Mouse (Mus musculus) forebrain, embryonic 11.5 days (tissue): ENCODE results near the gene Tmem132d. TPM values are rescaled to one million over a fixed set of nuclear protein-coding genes. Genes with fewer than 3 reads are reported as not detected.

Experiments used
- ATAC-seq: fragments of 200-750 bp; cut with Nextera tagmentation; replicated peaks from 2 replicates; pipeline ENCODE4 v1.8.0; 2017; ENCODE audit warnings: moderate TSS enrichment; ENCODE audit not compliant: low FRiP score
- DNase-seq: peaks from one replicate; pipeline ENCODE4 v3.0.0-alpha.2; 2017; ENCODE audit warnings: low spot score
- H3K27ac ChIP-seq: fragments of 300-500 bp; sonication (generic); 2 replicates; pipeline ENCODE4 v1.5.1; 2014; ENCODE audit warnings: low read depth, low read length
- H3K27me3 ChIP-seq: fragments of 300-500 bp; sonication (generic); 2 replicates; pipeline ENCODE4 v1.6.1; 2014; ENCODE audit warnings: mild to moderate bottlenecking, low read length, mixed read lengths; ENCODE audit not compliant: control insufficient read depth, insufficient read depth
- H3K36me3 ChIP-seq: fragments of 300-500 bp; sonication (generic); 2 replicates; pipeline ENCODE4 v1.6.1; 2014; ENCODE audit warnings: mild to moderate bottlenecking, low read length, moderate library complexity, mixed read lengths; ENCODE audit not compliant: control insufficient read depth, insufficient read depth
- H3K4me1 ChIP-seq: fragments of 300-500 bp; sonication (generic); replicated peaks from 2 replicates; pipeline ENCODE4 v1.6.1; 2014; ENCODE audit warnings: low read length, mixed read lengths; ENCODE audit not compliant: control insufficient read depth, insufficient read depth
- H3K4me2 ChIP-seq: fragments of 300-500 bp; sonication (generic); 2 replicates; pipeline ENCODE4 v1.6.1; 2014; ENCODE audit warnings: low read depth, mild to moderate bottlenecking, low read length, moderate library complexity, mixed read lengths; ENCODE audit not compliant: severe bottlenecking
- H3K4me3 ChIP-seq: fragments of 300-500 bp; sonication (generic); 2 replicates; pipeline ENCODE4 v1.5.1; 2014; ENCODE audit warnings: low read depth, low read length
- H3K9ac ChIP-seq: fragments of 300-500 bp; sonication (generic); 2 replicates; pipeline ENCODE4 v1.6.1; 2014; ENCODE audit warnings: low read length
- H3K9me3 ChIP-seq: fragments of 300-500 bp; sonication (generic); 2 replicates; pipeline ENCODE4 v1.6.1; 2016; ENCODE audit warnings: low read length, mixed read lengths; ENCODE audit not compliant: control insufficient read depth
- WGBS: fragments of 180-500 bp; shearing (Covaris S2); extraction: QIAGEN DNeasy Blood & Tissue Kit; methylation state at CpG from one replicate; pipeline ENCODE4 v1.1.7; 2014; 5-methylcytosine and 5-hydroxymethylcytosine counted together
- polyA plus RNA-seq: library from polyadenylated mRNA; unstranded; fragments of >200 nt; fragmentation: Nextera tagmentation; extraction: Ambion mirVana; gene quantifications from 2 replicates; pipeline ENCODE4 v1.2.1, GENCODE M21; 2014

Gene Tmem132d
- polyA plus RNA-seq, 1 experiment from 2014 or later: 0.56 TPM

DNA sequence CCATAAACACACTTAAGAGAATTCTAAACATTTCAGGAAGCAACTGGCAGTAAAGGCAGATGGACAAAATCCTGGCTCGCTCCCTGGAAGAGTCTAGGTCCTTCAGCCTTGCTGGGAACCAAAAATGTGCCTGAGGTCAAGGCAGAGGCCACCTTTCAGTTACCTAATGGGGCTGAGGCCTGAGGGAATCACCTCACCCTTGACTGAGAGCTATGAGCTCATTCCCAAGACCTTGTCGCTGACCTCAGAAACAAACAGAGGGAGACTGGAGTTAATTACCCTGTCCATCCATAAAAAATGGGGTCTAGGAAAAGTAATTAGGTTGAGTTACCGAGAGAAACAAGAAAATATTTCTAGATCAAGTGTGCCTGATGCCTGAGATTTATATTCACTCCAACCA, 521.3 kb downstream of the Tmem132d start:
- H3K27ac ChIP-seq: no peak overlapping the region
- 74% methylated on average over 3 of the region's 3 CpGs for WGBS
- no peak for ATAC-seq
- no peaks in the 10 kb centered on the region for H3K27me3 ChIP-seq
- no peaks in the 10 kb centered on the region for H3K36me3 ChIP-seq
- no peak overlapping the region for H3K4me2 ChIP-seq
- no peak overlapping the region for H3K4me3 ChIP-seq
- H3K4me1 ChIP-seq: no peaks in the 10 kb centered on the region
- no peaks in the 10 kb centered on the region for H3K9me3 ChIP-seq
- no peak for DNase-seq
- no peak overlapping the region for H3K9ac ChIP-seq

DNA sequence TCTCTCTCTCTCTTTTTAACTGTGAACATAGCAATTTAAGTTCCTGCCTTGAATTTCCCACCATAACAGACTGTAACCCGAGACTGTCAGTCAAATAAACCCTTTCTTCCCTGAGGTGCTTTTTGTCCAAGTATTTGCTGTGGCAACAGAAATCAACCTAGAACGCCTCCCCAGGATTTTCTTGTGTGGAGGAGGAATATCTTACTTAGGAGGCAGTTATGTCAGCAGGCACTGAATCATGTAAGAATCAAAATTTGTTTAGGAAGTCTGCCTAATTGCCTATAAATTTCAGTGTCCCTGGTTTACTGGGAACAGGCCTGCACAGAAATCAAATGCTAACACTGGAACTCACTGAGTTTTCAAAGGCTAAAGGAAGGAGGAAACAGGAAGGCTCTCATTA, 522.5 kb downstream of the Tmem132d start:
- DNase-seq (no peak), ATAC-seq (no peak)
- Histone ChIP-seq H3K4me3 (no peak overlapping the region), H3K27me3 (no peaks in the 10 kb centered on the region), H3K4me1 (no peaks in the 10 kb centered on the region), H3K9me3 (no peaks in the 10 kb centered on the region), H3K9ac (no peak overlapping the region), H3K36me3 (no peaks in the 10 kb centered on the region), H3K27ac (no peak overlapping the region), H3K4me2 (no peak overlapping the region)
- WGBS: 64% methylated on average over 2 of the region's 2 CpGs

DNA sequence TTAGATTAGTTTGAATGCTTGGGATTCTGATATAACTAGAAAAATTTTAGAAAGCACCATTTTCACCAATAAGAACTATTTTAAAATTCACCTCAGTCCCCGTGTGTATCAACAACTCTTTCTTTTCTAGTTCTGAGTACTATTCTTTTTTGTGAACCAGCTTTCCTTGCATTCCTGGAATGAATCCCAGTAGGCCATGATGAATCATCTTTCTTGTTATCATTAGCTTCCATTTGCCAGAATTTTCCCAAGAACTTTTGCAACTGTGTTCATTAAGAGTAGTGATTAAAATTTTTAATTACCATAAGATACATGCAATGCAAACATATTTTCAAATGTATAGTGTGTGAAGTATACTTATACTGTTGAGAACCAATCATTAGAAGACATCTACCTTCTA, 537.7 kb downstream of the Tmem132d start:
- H3K4me2 ChIP-seq: no peak overlapping the region
- ATAC-seq (no peak), DNase-seq (no peak)
- no peaks in the 10 kb centered on the region for H3K27me3 ChIP-seq
- no peak overlapping the region for H3K9ac ChIP-seq
- H3K36me3 ChIP-seq: no peaks in the 10 kb centered on the region
- no peak overlapping the region for H3K27ac ChIP-seq
- no peaks in the 10 kb centered on the region for H3K9me3 ChIP-seq
- H3K4me1 ChIP-seq: no peaks in the 10 kb centered on the region
- H3K4me3 ChIP-seq: no peak overlapping the region
- 87% methylated on average over 1 of the region's 1 CpGs for WGBS

DNA sequence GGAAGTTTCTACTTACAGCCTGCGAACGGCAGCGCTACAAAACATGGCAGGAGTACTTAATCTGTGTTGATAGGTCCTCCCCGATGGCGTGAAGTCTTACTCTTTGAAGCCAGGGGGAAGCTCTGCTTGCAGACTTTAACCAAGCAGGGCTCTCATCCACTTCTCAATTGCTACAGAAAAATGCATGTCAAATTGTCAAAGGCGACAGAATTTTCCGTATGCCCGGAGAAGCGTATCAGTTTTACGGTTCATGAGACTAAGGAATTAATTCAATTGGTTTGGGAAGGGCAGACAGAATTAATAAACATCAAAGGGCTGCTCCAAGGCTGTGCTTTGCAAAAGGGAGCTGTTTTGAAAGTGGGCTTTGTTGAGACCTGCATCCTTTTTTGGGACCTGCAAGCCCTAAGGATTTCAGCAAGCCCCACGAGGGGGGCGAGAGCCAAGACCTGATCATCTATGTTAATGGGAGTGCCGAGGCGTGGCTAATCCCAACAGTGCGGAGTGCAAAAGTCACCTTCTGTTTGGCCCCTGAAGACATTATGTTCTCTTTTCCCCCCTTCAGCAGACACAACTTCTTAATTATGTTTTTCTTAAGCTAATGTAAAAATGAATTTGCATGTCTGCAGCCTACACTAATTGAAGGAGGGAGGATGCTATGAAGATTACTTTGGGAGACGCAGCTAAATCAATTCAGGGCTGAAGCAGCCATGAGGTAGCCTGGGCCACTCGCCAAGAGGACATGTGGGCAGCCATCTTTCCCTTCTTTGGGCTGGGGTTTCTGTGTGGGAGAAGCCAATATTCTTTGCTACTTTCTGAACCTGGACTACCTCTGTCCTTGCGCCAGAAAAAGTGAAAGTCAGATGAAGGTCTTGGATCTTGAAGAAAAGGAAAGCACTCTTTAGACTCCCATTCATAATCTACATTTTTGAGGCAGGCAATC, 547.0 kb downstream of the Tmem132d start:
- no peak for ATAC-seq
- H3K4me3 ChIP-seq: no peak overlapping the region
- no peak for DNase-seq
- no peak overlapping the region for H3K9ac ChIP-seq
- no peaks in the 10 kb centered on the region for H3K36me3 ChIP-seq
- no peak overlapping the region for H3K27ac ChIP-seq
- WGBS: 62% methylated on average over 18 of the region's 18 CpGs
- no peaks in the 10 kb centered on the region for H3K4me1 ChIP-seq
- H3K9me3 ChIP-seq: no peaks in the 10 kb centered on the region; the same call in 1 of the 2 replicates
- H3K27me3 ChIP-seq: no peaks in the 10 kb centered on the region
- no peak overlapping the region for H3K4me2 ChIP-seq

DNA sequence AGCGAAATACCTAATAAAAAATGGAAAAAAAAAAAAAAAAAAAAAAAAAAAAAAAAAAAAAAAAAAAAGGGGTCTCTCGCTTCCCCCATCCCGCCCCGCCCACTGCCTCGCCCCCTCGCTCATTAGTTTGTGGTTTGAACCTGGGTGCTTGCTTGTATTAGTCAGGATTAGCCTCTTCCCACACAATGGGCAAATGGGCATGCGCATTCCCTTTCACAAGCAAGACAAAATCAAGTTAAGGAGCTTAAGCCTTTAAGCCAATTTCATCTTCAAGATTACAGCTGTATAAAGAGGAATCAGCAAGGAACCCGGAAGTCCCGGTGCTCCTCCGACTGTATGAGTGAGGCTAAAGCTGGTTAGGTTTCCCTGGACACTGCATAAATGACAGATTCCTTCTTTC, 549.9 kb downstream of the Tmem132d start:
- DNase-seq (peak; percentile 53), ATAC-seq (no peak)
- no peaks in the 10 kb centered on the region for H3K36me3 ChIP-seq
- 32% methylated on average over 9 of the region's 10 CpGs for WGBS
- H3K9me3 ChIP-seq: no peaks in the 10 kb centered on the region; the same call in 1 of the 2 replicates
- no peak overlapping the region for H3K9ac ChIP-seq
- no peak overlapping the region for H3K4me2 ChIP-seq
- no peak overlapping the region for H3K27ac ChIP-seq
- no peaks in the 10 kb centered on the region for H3K27me3 ChIP-seq
- no peak overlapping the region for H3K4me3 ChIP-seq
- H3K4me1 ChIP-seq: no peaks in the 10 kb centered on the region

DNA sequence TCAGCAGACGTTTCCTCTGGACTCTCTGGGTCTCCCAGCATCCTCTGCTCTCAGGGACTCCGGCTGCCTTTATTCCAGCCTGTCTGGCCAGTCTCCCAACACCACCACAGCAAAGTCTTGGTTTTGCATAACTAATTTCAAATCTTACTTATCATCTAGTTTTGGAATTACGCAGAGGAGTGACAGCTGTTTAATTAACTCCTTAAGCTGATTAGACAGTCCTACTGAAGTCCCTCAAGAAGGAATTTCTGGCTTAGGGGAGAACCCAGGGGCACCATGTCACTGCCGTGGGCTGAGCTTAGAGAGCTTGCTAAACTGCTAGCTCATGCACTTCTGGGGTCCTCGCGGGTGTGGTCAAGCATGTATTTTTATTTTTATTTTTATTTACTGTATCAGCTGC, 558.4 kb downstream of the Tmem132d start:
- H3K4me3 ChIP-seq: no peak overlapping the region
- H3K36me3 ChIP-seq: no peaks in the 10 kb centered on the region
- ATAC-seq: no peak
- H3K9ac ChIP-seq: no peak overlapping the region
- 82% methylated on average over 6 of the region's 6 CpGs for WGBS
- H3K27ac ChIP-seq: no peak overlapping the region
- no peaks in the 10 kb centered on the region for H3K4me1 ChIP-seq
- no peaks in the 10 kb centered on the region for H3K27me3 ChIP-seq
- no peak overlapping the region for H3K4me2 ChIP-seq
- no peak for DNase-seq
- H3K9me3 ChIP-seq: no peaks in the 10 kb centered on the region

DNA sequence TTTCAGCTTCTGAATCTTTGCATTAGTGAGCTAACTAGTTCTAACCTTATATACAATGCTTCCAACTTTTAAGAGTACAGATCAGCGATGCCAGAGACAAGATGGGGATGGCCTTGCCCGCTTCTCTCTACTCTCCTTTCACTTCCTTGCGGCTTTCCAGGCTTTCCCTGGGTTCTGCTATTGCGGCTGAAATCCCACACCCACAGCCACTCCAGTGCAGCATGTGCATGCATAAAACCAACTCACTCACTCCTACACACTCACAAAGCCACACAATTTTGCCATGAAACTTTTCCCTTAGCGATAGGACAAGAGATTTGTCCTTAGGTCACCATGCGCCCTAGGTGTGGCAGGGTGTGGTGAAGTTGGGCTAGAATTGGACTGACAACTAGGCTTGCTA, 567.7 kb downstream of the Tmem132d start:
- H3K4me2 ChIP-seq: no peak overlapping the region
- H3K27me3 ChIP-seq: no peaks in the 10 kb centered on the region
- H3K36me3 ChIP-seq: no peaks in the 10 kb centered on the region
- H3K9ac ChIP-seq: no peak overlapping the region
- no peak overlapping the region for H3K4me3 ChIP-seq
- no peaks in the 10 kb centered on the region for H3K9me3 ChIP-seq
- DNase-seq (no peak), ATAC-seq (no peak)
- WGBS: 89% methylated on average over 6 of the region's 6 CpGs
- no peak overlapping the region for H3K27ac ChIP-seq
- no peaks in the 10 kb centered on the region for H3K4me1 ChIP-seq

DNA sequence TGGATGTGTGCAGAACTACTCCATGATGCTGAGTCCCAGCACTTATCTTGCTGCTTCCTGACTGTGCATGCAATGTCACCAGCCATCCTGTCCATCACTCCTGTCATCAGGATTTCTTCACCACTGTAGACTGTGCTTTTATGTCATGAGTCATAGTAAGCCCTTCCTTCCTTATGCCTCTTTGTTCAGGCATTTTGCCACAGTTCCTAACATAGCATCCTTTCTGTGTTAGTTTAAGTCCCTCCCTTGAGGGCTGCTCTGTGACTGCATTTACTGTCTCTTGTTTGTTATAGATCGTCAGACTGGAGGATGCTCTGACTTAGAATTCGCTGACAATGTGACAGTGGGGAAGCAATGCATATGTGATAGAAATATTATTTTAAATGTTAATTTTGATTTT, 573.2 kb downstream of the Tmem132d start:
- H3K9me3 ChIP-seq: no peaks in the 10 kb centered on the region
- ATAC-seq: no peak
- no peaks in the 10 kb centered on the region for H3K36me3 ChIP-seq
- no peak overlapping the region for H3K9ac ChIP-seq
- H3K4me3 ChIP-seq: no peak overlapping the region
- H3K4me1 ChIP-seq: no peaks in the 10 kb centered on the region
- H3K27ac ChIP-seq: no peak overlapping the region
- WGBS: 81% methylated on average over 2 of the region's 2 CpGs
- H3K4me2 ChIP-seq: no peak overlapping the region
- no peaks in the 10 kb centered on the region for H3K27me3 ChIP-seq
- DNase-seq: no peak

DNA sequence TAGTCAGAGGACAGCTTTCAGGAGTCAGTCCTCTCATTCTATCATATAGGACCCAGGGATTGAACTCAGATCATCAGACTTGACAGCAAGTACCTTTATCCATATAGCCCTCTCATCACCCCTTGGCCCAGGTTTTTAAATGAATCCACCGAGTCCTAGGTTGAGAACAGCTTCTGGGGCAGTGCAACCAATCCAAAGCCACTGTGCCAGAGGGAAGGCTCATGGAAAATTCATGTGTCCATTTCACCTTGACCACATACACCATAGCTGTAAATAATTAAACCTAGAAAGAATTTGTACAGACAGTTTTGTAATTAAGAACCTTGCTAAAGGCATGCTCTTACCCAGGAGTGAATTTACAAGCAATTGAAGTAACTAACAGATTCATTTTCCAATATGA, 580.6 kb downstream of the Tmem132d start:
- H3K4me3 ChIP-seq: no peak overlapping the region
- H3K9ac ChIP-seq: no peak overlapping the region
- DNase-seq (no peak), ATAC-seq (no peak)
- H3K9me3 ChIP-seq: no peaks in the 10 kb centered on the region
- no peaks in the 10 kb centered on the region for H3K4me1 ChIP-seq
- H3K27ac ChIP-seq: no peak overlapping the region
- H3K36me3 ChIP-seq: no peaks in the 10 kb centered on the region
- 93% methylated on average over 1 of the region's 1 CpGs for WGBS
- H3K27me3 ChIP-seq: no peaks in the 10 kb centered on the region
- H3K4me2 ChIP-seq: no peak overlapping the region
